Mouse (Mus musculus) CH12.LX (cell line): ENCODE measurements around the gene Rex1bd. TPM values are rescaled to one million over a fixed set of nuclear protein-coding genes. Genes with fewer than 3 reads are reported as not detected.

ENCODE experiments used
- DNase-seq: peaks from one replicate; pipeline ENCODE4 v3.0.0-alpha.2; 2013; ENCODE audit errors: extremely low read depth
- H3K27ac ChIP-seq: 2 replicates; pipeline ENCODE4 v1.5.1; 2012; ENCODE audit warnings: low read depth, mild to moderate bottlenecking, control low read depth, moderate library complexity; ENCODE audit not compliant: insufficient read depth
- H3K27me3 ChIP-seq: replicated peaks from 2 replicates; pipeline ENCODE3; 2012; ENCODE audit warnings: inconsistent platforms
- H3K36me3 ChIP-seq, 2 experiments: replicated peaks in 1 of 2; 2 replicates each; pipeline versions ENCODE3 to v1.6.1; 2012; ENCODE audit warnings: inconsistent platforms in 1 of 2, low read length in 1 of 2, mild to moderate bottlenecking in 1 of 2, mixed read lengths in 1 of 2, moderate library complexity in 1 of 2; ENCODE audit not compliant: control insufficient read depth in 1 of 2, insufficient read depth in 1 of 2
- H3K4me1 ChIP-seq, 2 experiments: 2 replicates each; pipeline ENCODE4 v1.6.1; 2012; ENCODE audit warnings: inconsistent platforms in 1 of 2, moderate library complexity in 1 of 2; ENCODE audit not compliant: insufficient read depth in 2 of 2, control insufficient read depth in 1 of 2
- H3K4me2 ChIP-seq: 2 replicates; pipeline ENCODE4 v1.6.1; 2012; ENCODE audit warnings: low read depth, mild to moderate bottlenecking, control low read depth; ENCODE audit not compliant: poor library complexity, insufficient read depth, severe bottlenecking
- H3K4me3 ChIP-seq, 3 experiments: fragments of 150-350 bp in 1 of 3; sonication (generic) in 1 of 3; replicated peaks in 1 of 3; 2 replicates each; pipeline versions ENCODE3 to v1.5.1; 2011 to 2012; ENCODE audit warnings: low read depth in 2 of 3, low read length in 2 of 3, mild to moderate bottlenecking in 2 of 3, moderate library complexity in 2 of 3, control low read depth in 1 of 3, improper control_type of control experiment in 1 of 3, inconsistent platforms in 1 of 3, mixed read lengths in 1 of 3; ENCODE audit not compliant: poor library complexity in 1 of 3
- H3K79me2 ChIP-seq: replicated peaks from 2 replicates; pipeline ENCODE4 v1.6.1; 2012; ENCODE audit warnings: mild to moderate bottlenecking, moderate library complexity; ENCODE audit not compliant: control insufficient read depth, poor library complexity, insufficient read depth, severe bottlenecking; ENCODE audit errors: extremely low read depth
- H3K9ac ChIP-seq: 2 replicates; pipeline ENCODE4 v1.6.1; 2012; ENCODE audit warnings: low read depth, mild to moderate bottlenecking, control low read depth, moderate library complexity; ENCODE audit not compliant: insufficient read depth
- H3K9me3 ChIP-seq: replicated peaks from 2 replicates; pipeline ENCODE3; 2012; ENCODE audit warnings: low read length, inconsistent platforms, mixed read lengths
- BHLHE40 ChIP-seq: IDR thresholded peaks from 2 replicates; pipeline ENCODE4 v1.6.1; 2011; ENCODE audit warnings: mild to moderate bottlenecking, low read depth, low read length, improper control_type of control experiment
- CHD1 ChIP-seq: IDR thresholded peaks from 2 replicates; pipeline ENCODE4 v1.6.1; 2012; ENCODE audit warnings: low read depth, low read length, improper control_type of control experiment, inconsistent platforms
- CHD2 ChIP-seq: IDR thresholded peaks from 2 replicates; pipeline ENCODE4 v1.6.1; 2011; ENCODE audit warnings: low read length, improper control_type of control experiment
- CTCF ChIP-seq, 2 experiments: IDR thresholded peaks in 1 of 2; conservative IDR thresholded peaks in 1 of 2; 2 replicates each; pipeline ENCODE4 v1.5.1; 2011 to 2012; ENCODE audit warnings: low read depth in 2 of 2, low read length in 2 of 2, improper control_type of control experiment in 1 of 2, inconsistent platforms in 1 of 2, mild to moderate bottlenecking in 1 of 2, moderate library complexity in 1 of 2
- E2F4 ChIP-seq: IDR thresholded peaks from 2 replicates; pipeline ENCODE4 v1.6.1; 2011; ENCODE audit warnings: low read depth, low read length, improper control_type of control experiment; ENCODE audit not compliant: insufficient replicate concordance
- ELF1 ChIP-seq: IDR thresholded peaks from 2 replicates; pipeline ENCODE4 v1.6.1; 2014; ENCODE audit warnings: low read depth, mild to moderate bottlenecking, inconsistent platforms, low read length, improper control_type of control experiment
- EP300 ChIP-seq: IDR thresholded peaks from 2 replicates; pipeline ENCODE4 v1.6.1; 2011; ENCODE audit warnings: low read length, improper control_type of control experiment
- ETS1 ChIP-seq: conservative IDR thresholded peaks from 2 replicates; pipeline ENCODE4 v1.6.1; 2012; ENCODE audit warnings: low read depth, mild to moderate bottlenecking, inconsistent platforms, low read length, improper control_type of control experiment, moderate library complexity
- GABPA ChIP-seq: IDR thresholded peaks from 2 replicates; pipeline ENCODE4 v1.6.1; 2012; ENCODE audit warnings: low read depth, low read length, improper control_type of control experiment, inconsistent platforms; ENCODE audit not compliant: insufficient replicate concordance
- HCFC1 ChIP-seq: IDR thresholded peaks from 2 replicates; pipeline ENCODE4 v1.6.1; 2012; ENCODE audit warnings: low read depth, mild to moderate bottlenecking, inconsistent platforms, low read length, improper control_type of control experiment
- IRF4 ChIP-seq: IDR thresholded peaks from 2 replicates; pipeline ENCODE4 v1.6.1; 2014; ENCODE audit warnings: low read depth, mild to moderate bottlenecking, inconsistent platforms, low read length, improper control_type of control experiment
- JUN ChIP-seq: IDR thresholded peaks from 2 replicates; pipeline ENCODE4 v1.6.1; 2011; ENCODE audit warnings: low read depth, mild to moderate bottlenecking, low read length, improper control_type of control experiment, moderate library complexity; ENCODE audit not compliant: insufficient read depth
- JUND ChIP-seq: conservative IDR thresholded peaks from 2 replicates; pipeline ENCODE4 v1.6.1; 2011; ENCODE audit warnings: low read depth, low read length, improper control_type of control experiment
- KAT2A ChIP-seq: IDR thresholded peaks from 2 replicates; pipeline ENCODE4 v1.6.1; 2012; ENCODE audit warnings: low read length, improper control_type of control experiment, inconsistent platforms; ENCODE audit not compliant: insufficient replicate concordance
- MAFK ChIP-seq: IDR thresholded peaks from 2 replicates; pipeline ENCODE4 v1.6.1; 2011; ENCODE audit warnings: low read length, improper control_type of control experiment; ENCODE audit not compliant: insufficient replicate concordance
- MAX ChIP-seq: IDR thresholded peaks from 2 replicates; pipeline ENCODE4 v1.6.1; 2011; ENCODE audit warnings: low read length, improper control_type of control experiment
- MAZ ChIP-seq: IDR thresholded peaks from 2 replicates; pipeline ENCODE4 v1.6.1; 2012; ENCODE audit warnings: low read depth, mild to moderate bottlenecking, inconsistent platforms, low read length, improper control_type of control experiment, moderate library complexity
- MEF2A ChIP-seq: IDR thresholded peaks from 2 replicates; pipeline ENCODE4 v1.6.1; 2014; ENCODE audit warnings: low read depth, mild to moderate bottlenecking, inconsistent platforms, low read length, improper control_type of control experiment, borderline replicate concordance
- MXI1 ChIP-seq: IDR thresholded peaks from 2 replicates; pipeline ENCODE4 v1.6.1; 2011; ENCODE audit warnings: mild to moderate bottlenecking, low read depth, low read length, improper control_type of control experiment
- MYC ChIP-seq: IDR thresholded peaks from 2 replicates; pipeline ENCODE4 v1.6.1; 2011; ENCODE audit warnings: low read depth, mild to moderate bottlenecking, improper control_type of control experiment, low read length
- NELFE ChIP-seq: IDR thresholded peaks from 2 replicates; pipeline ENCODE4 v1.6.1; 2011; ENCODE audit warnings: low read depth, low read length, improper control_type of control experiment
- NRF1 ChIP-seq: IDR thresholded peaks from 2 replicates; pipeline ENCODE4 v1.6.1; 2014; ENCODE audit warnings: low read depth, mild to moderate bottlenecking, inconsistent platforms, low read length, improper control_type of control experiment, moderate library complexity
- PAX5 ChIP-seq: IDR thresholded peaks from 2 replicates; pipeline ENCODE4 v1.6.1; 2012; ENCODE audit warnings: low read length, inconsistent platforms, mixed read lengths
- POLR2A ChIP-seq: IDR thresholded peaks from 2 replicates; pipeline ENCODE4 v1.6.1; 2011; ENCODE audit warnings: low read depth, mild to moderate bottlenecking, improper control_type of control experiment, low read length
- POLR2AphosphoS2 ChIP-seq: IDR thresholded peaks from 2 replicates; pipeline ENCODE4 v1.6.1; 2011; ENCODE audit warnings: low read depth, low read length, improper control_type of control experiment
- RAD21 ChIP-seq: IDR thresholded peaks from 2 replicates; pipeline ENCODE4 v1.6.1; 2011; ENCODE audit warnings: low read depth, mild to moderate bottlenecking, low read length, improper control_type of control experiment, moderate library complexity
- RCOR1 ChIP-seq: conservative IDR thresholded peaks from 2 replicates; pipeline ENCODE4 v1.6.1; 2012; ENCODE audit warnings: low read depth, mild to moderate bottlenecking, inconsistent platforms, low read length, improper control_type of control experiment
- SIN3A ChIP-seq: IDR thresholded peaks from 2 replicates; pipeline ENCODE4 v1.6.1; 2012; ENCODE audit warnings: low read length, improper control_type of control experiment, inconsistent platforms
- SMC3 ChIP-seq: IDR thresholded peaks from 2 replicates; pipeline ENCODE4 v1.6.1; 2011; ENCODE audit warnings: low read depth, low read length, improper control_type of control experiment
- TBP ChIP-seq: conservative IDR thresholded peaks from 2 replicates; pipeline ENCODE4 v1.6.1; 2011; ENCODE audit warnings: low read depth, low read length, improper control_type of control experiment
- TCF12 ChIP-seq: IDR thresholded peaks from 2 replicates; pipeline ENCODE4 v1.6.1; 2014; ENCODE audit warnings: low read depth, mild to moderate bottlenecking, inconsistent platforms, low read length, improper control_type of control experiment
- UBTF ChIP-seq: IDR thresholded peaks from 2 replicates; pipeline ENCODE4 v1.6.1; 2012; ENCODE audit warnings: low read depth, mild to moderate bottlenecking, inconsistent platforms, low read length, improper control_type of control experiment, moderate library complexity
- USF2 ChIP-seq: conservative IDR thresholded peaks from 2 replicates; pipeline ENCODE4 v1.6.1; 2011; ENCODE audit warnings: low read depth, low read length, improper control_type of control experiment
- ZC3H11A ChIP-seq: IDR thresholded peaks from 2 replicates; pipeline ENCODE4 v1.6.1; 2012; ENCODE audit warnings: low read depth, mild to moderate bottlenecking, inconsistent platforms, low read length, improper control_type of control experiment
- ZKSCAN1 ChIP-seq: IDR thresholded peaks from 2 replicates; pipeline ENCODE4 v1.6.1; 2012; ENCODE audit warnings: low read depth, inconsistent platforms, low read length, improper control_type of control experiment, borderline replicate concordance
- ZMIZ1 ChIP-seq: IDR thresholded peaks from 2 replicates; pipeline ENCODE4 v1.6.1; 2012; ENCODE audit warnings: low read depth, mild to moderate bottlenecking, inconsistent platforms, low read length, improper control_type of control experiment
- ZNF384 ChIP-seq: IDR thresholded peaks from 2 replicates; pipeline ENCODE4 v1.6.1; 2012; ENCODE audit warnings: low read depth, low read length, improper control_type of control experiment, inconsistent platforms
- dilution Hi-C: fragments of 300-500 bp; cut with MboI; formaldehyde crosslinking; loops from 2 replicates; pipeline ENCODE4 v1.14.3; 2020; ENCODE audit warnings: low sequenced_read_pairs; ENCODE audit not compliant: extremely low pct_unique_long_range_greater_than_20kb, extremely low pct_ligation_motif_present
- in situ Hi-C: fragments of 300-500 bp; cut with MboI; formaldehyde crosslinking; loops from 3 replicates; pipeline ENCODE4 v1.14.3; 2019; ENCODE audit warnings: low sequenced_read_pairs, low pct_ligation_motif_present, low pct_unique_long_range_greater_than_20kb, mixed read lengths
- polyA plus RNA-seq: library from polyadenylated mRNA; unstranded; fragments of >175 nt; gene quantifications from 2 replicates; pipeline ENCODE4 v1.2.1, GENCODE M21; 2012; ENCODE audit warnings: low read depth; ENCODE audit not compliant: insufficient read length
- total RNA-seq, 2 experiments: library from RNA; depleted of rRNA; stranded (reverse); fragments of 300-350 nt in 1 of 2; fragments of >200 nt in 1 of 2; gene quantifications; 2 replicates each; pipeline ENCODE4 v1.2.3; 2012 to 2014

The Rex1bd gene
- total and polyA plus RNA-seq, 3 experiments = 38.4 to 90.0 (median 47.8) TPM

GRCm38 (mm10) chr8:70476333-70477268 lies 30.0 kb downstream of the Rex1bd start, which contains the start of gene Klhl26:
Klhl26 (minus strand) TSS chr8:70476968.
- Histone ChIP-seq H3K79me2 (no peaks in the 10 kb centered on the region), H3K9me3 (no peaks in the 10 kb centered on the region), H3K36me3 (peaks cover 0 to 24% of the 10 kb centered on the region in 2 experiments), H3K4me3 (peak within 1 kb of the TSS; percentile 76 to 95 (median 87)), H3K9ac (peak within 1 kb of the TSS; percentile 90), H3K4me2 (peak within 1 kb of the TSS; percentile 72), H3K27ac (peak within 1 kb of the TSS; percentile 21; the same call in 1 of the 2 replicates), H3K27me3 (peaks cover 33% of the 10 kb centered on the region), H3K4me1 (peaks cover 0 to 26% of the 10 kb centered on the region in 2 experiments; a peak in 2 of 4 replicates)
- peak; percentile 85; the same call in 1 of the 2 replicates for TF ChIP-seq MXI1
- peak; percentile 37; the same call in 1 of the 2 replicates for TF ChIP-seq NRF1
- peak; percentile 7; the same call in 1 of the 2 replicates for TF ChIP-seq ETS1
- TF ChIP-seq POLR2A = peak; percentile 73
- no peak for TF ChIP-seq TBP
- TF ChIP-seq PAX5 = no peak
- TF ChIP-seq CHD2 = no peak
- TF ChIP-seq IRF4 = no peak
- no peak for TF ChIP-seq CTCF (conservative IDR thresholded peaks at IDR 0.05 in 1 of 2, IDR thresholded peaks at IDR 0.05 in 1 of 2; ENCODE audit: low read depth in 2 of 2, low read length in 2 of 2)
- TF ChIP-seq MAX = peak; percentile 52; the same call in 1 of the 2 replicates
- no peak for TF ChIP-seq KAT2A
- no peak for TF ChIP-seq MAZ
- TF ChIP-seq CHD1 = 0 out of 2 replicates have a peak, but pooled peaks have one; percentile 33
- no peak for TF ChIP-seq ZKSCAN1
- peak; percentile 42; the same call in 1 of the 2 replicates for TF ChIP-seq ZMIZ1
- no peak for TF ChIP-seq ZNF384
- peak; percentile 6; the same call in 1 of the 2 replicates for TF ChIP-seq HCFC1
- TF ChIP-seq RCOR1 = no peak
- no peak for TF ChIP-seq MAFK
- TF ChIP-seq ELF1 = no peak; the same call in 1 of the 2 replicates
- TF ChIP-seq USF2 = no peak
- TF ChIP-seq SIN3A = peak; percentile 68; the same call in 1 of the 2 replicates
- no peak for TF ChIP-seq UBTF
- TF ChIP-seq E2F4 = no peak
- TF ChIP-seq JUND = no peak
- no peak for TF ChIP-seq EP300
- no peak for TF ChIP-seq ZC3H11A
- no peak for TF ChIP-seq POLR2AphosphoS2
- TF ChIP-seq BHLHE40 = no peak
- no peak for TF ChIP-seq JUN
- TF ChIP-seq MEF2A = no peak
- peak; percentile 74 for TF ChIP-seq NELFE
- no peak for TF ChIP-seq RAD21
- no peak for TF ChIP-seq SMC3
- TF ChIP-seq MYC = 0 out of 2 replicates have a peak, but pooled peaks have one; percentile 55
- TF ChIP-seq TCF12 = peak; percentile 65
- no peak for TF ChIP-seq GABPA
- in situ Hi-C loops = no loop called here
- dilution Hi-C loops = no loop called here
- DNase-seq = peak; percentile 99
